Mouse (Mus musculus) kidney, adult 2 months (tissue): ENCODE measurements around the gene Etv4. TPM values are rescaled to one million over a fixed set of nuclear protein-coding genes. Genes with fewer than 3 reads are reported as not detected.
A peak's percentile ranks its signal among the peaks of the same experiment; 100 is the strongest.

ENCODE experiments used
- DNase-seq: peaks from one replicate; pipeline ENCODE4 v3.0.0; 2021
- H3K27ac ChIP-seq: fragments of 200-500 bp; 2 replicates; pipeline ENCODE4 v1.5.1; 2012; ENCODE audit warnings: low read depth, low read length, control low read depth, inconsistent platforms; ENCODE audit not compliant: insufficient read depth
- H3K27me3 ChIP-seq: fragments of 200-500 bp; replicated peaks from 2 replicates; pipeline ENCODE4 v1.6.1; 2012; ENCODE audit warnings: mild to moderate bottlenecking, moderate library complexity, low read length, inconsistent platforms; ENCODE audit not compliant: control insufficient read depth, insufficient read depth
- H3K36me3 ChIP-seq: fragments of 200-500 bp; 2 replicates; pipeline ENCODE4 v1.6.1; 2012; ENCODE audit warnings: mild to moderate bottlenecking, moderate library complexity, low read length, inconsistent platforms; ENCODE audit not compliant: control insufficient read depth, insufficient read depth
- H3K4me1 ChIP-seq: fragments of 200-500 bp; 2 replicates; pipeline ENCODE4 v1.6.1; 2011; ENCODE audit warnings: low read length; ENCODE audit not compliant: control insufficient read depth, insufficient read depth
- H3K4me3 ChIP-seq: fragments of 200-500 bp; 2 replicates; pipeline ENCODE4 v1.5.1; 2011; ENCODE audit warnings: mild to moderate bottlenecking, low read depth, low read length, control low read depth; ENCODE audit not compliant: insufficient read depth
- CTCF ChIP-seq: fragments of 200-500 bp; conservative IDR thresholded peaks from 2 replicates; pipeline ENCODE4 v1.5.1; 2011; ENCODE audit warnings: low read depth, mild to moderate bottlenecking, control low read depth, low read length, moderate library complexity, mixed read lengths; ENCODE audit not compliant: insufficient read depth, insufficient read length
- POLR2A ChIP-seq: fragments of 200-500 bp; IDR thresholded peaks from one replicate; pipeline ENCODE4 v1.6.1; 2011; ENCODE audit warnings: low read depth, low read length, control low read depth
- WGBS: fragments of 180-500 bp; shearing (Covaris S2); methylation state at CpG from one replicate; pipeline ENCODE4 v1.1.7; 2018; 5-methylcytosine and 5-hydroxymethylcytosine counted together
- polyA plus RNA-seq: library from polyadenylated mRNA; depleted of rRNA; stranded (reverse); fragments of >200 nt; gene quantifications from 2 replicates; pipeline ENCODE4 v1.2.3, GENCODE M21; 2012

Etv4 gene
- polyA plus RNA-seq, 1 experiment, result 1.1 TPM

GRCm38 (mm10) chr11:101786651-101787050, 1.5 kb upstream of the Etv4 start:
- TF ChIP-seq CTCF, result no peak
- TF ChIP-seq POLR2A, result no peak
- 0 out of 2 replicates have a peak, but pooled peaks cover 2% of the 10 kb centered on the region for H3K27me3 ChIP-seq
- peaks cover 3% of the 10 kb centered on the region; the same call in 1 of the 2 replicates for H3K4me1 ChIP-seq
- no peak overlapping the region for H3K4me3 ChIP-seq
- no peak overlapping the region for H3K27ac ChIP-seq
- WGBS, result 48% methylated on average over 7 of the region's 7 CpGs
- H3K36me3 ChIP-seq, result no peaks in the 10 kb centered on the region
- peak; percentile 70 for DNase-seq

GRCm38 (mm10) chr11:101785852-101786205, 658 bp upstream of the Etv4 start:
- no peaks in the 10 kb centered on the region for H3K36me3 ChIP-seq
- H3K27ac ChIP-seq, result no peak overlapping the region
- H3K4me1 ChIP-seq, result peaks cover 3% of the 10 kb centered on the region; the same call in 1 of the 2 replicates
- no peak for TF ChIP-seq CTCF
- TF ChIP-seq POLR2A, result no peak
- H3K4me3 ChIP-seq, result no peak overlapping the region
- 0 out of 2 replicates have a peak, but pooled peaks cover 2% of the 10 kb centered on the region for H3K27me3 ChIP-seq
- DNase-seq, result no peak
- WGBS, result 14% methylated on average over 7 of the region's 7 CpGs

DNA sequence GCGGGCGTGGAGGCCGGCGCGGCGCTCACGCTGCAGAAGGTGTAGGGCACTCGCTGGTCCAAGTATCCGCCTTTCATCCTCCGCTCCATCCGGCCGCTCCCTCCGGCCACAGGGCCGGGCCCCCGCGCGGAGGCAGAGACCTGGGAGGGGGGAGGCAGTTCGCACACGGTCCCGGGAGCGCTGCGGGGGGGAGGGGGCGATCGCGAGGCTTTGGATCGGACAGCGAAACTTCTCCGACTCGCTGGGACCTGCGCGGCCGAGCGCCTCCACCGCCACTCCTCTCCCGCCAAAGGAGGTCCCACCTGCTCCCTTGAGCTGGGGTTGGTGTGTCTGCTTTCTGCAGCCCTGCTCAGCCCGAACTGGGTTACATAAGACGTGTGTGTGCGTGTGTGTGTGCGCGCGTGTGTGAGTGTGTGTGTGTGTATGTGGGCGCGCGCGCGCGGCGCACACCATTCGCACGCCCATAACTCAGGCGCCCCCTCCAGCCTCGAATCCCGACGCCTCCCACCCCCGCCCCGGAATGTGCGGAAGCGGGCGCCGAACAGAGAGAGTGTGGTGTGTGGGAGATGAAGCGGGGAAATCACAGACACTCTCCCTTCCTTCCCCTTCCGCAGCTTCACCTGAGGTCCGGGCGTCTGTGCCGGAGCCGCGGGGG, 556 bp downstream of the Etv4 start:
- Histone ChIP-seq H3K4me3 (peak overlapping the region; percentile 34), H3K27ac (no peak overlapping the region), H3K27me3 (0 out of 2 replicates have a peak, but pooled peaks cover 2% of the 10 kb centered on the region), H3K36me3 (no peaks in the 10 kb centered on the region), H3K4me1 (peaks cover 3% of the 10 kb centered on the region; the same call in 1 of the 2 replicates)
- WGBS, result under 1% methylated on average over 61 of the region's 67 CpGs
- peak; percentile 10 for DNase-seq
- TF ChIP-seq POLR2A, result no peak
- no peak for TF ChIP-seq CTCF

GRCm38 (mm10) chr11:101784072-101784471, 1.1 kb downstream of the Etv4 start:
- TF ChIP-seq CTCF, result no peak
- no peak for TF ChIP-seq POLR2A
- Histone ChIP-seq H3K27me3 (0 out of 2 replicates have a peak, but pooled peaks cover 2% of the 10 kb centered on the region), H3K4me1 (peaks cover 3% of the 10 kb centered on the region; the same call in 1 of the 2 replicates), H3K4me3 (0 out of 2 replicates have a peak overlapping the region, but pooled peaks have one; percentile 4), H3K27ac (no peak overlapping the region), H3K36me3 (no peaks in the 10 kb centered on the region)
- no peak for DNase-seq
- 9% methylated on average over 17 of the region's 19 CpGs for WGBS

DNA sequence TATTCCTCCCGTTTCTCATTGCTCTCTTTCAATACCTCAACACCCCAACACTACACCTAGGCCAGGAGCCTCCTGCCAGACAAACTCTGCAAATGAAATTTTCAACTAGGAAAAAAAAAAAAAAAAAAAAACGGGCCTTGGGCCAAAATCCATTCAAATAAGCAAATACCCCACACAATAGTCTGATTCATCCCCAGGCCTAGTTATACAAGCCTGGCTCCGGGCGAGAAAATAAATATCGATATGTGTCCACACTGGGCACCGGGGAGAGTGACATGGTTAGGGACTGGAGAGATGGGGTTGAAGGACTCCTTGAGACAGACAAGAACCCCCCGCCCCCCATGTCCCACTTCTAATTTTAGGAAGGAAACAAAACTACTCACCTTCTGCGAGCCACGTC, 1.6 kb downstream of the Etv4 start:
- H3K27ac ChIP-seq, result no peak overlapping the region
- DNase-seq, result no peak
- H3K36me3 ChIP-seq, result no peaks in the 10 kb centered on the region
- no peak overlapping the region for H3K4me3 ChIP-seq
- 29% methylated on average over 9 of the region's 9 CpGs for WGBS
- TF ChIP-seq CTCF (no peak), POLR2A (no peak)
- 0 out of 2 replicates have a peak, but pooled peaks cover 2% of the 10 kb centered on the region for H3K27me3 ChIP-seq
- H3K4me1 ChIP-seq, result peaks cover 3% of the 10 kb centered on the region; the same call in 1 of the 2 replicates

DNA sequence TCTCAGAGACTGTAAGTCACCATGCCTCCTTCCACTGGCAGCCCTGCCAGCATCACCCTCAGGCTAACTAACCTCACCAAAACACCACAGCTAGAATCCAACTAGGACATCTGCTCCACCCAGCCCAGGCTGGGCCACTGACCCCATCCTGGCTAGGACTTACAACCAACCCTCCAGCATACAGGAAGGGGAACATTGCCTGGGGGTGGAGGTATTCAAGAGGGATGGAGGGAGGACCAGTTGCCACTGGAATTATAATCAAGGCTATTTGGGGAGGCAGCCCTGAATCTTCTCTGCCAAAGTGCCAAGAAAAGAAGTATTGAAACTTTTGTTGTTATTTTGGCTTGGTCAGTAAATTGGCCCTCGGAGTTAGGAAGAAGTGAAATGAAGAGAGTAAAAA, 2.0 kb downstream of the Etv4 start:
- Histone ChIP-seq H3K4me3 (no peak overlapping the region), H3K27ac (no peak overlapping the region), H3K27me3 (0 out of 2 replicates have a peak, but pooled peaks cover 2% of the 10 kb centered on the region), H3K4me1 (peaks cover 3% of the 10 kb centered on the region; the same call in 1 of the 2 replicates), H3K36me3 (no peaks in the 10 kb centered on the region)
- DNase-seq, result no peak
- TF ChIP-seq POLR2A (no peak), CTCF (no peak)
- WGBS, result 58% methylated on average over 1 of the region's 1 CpGs

- WGBS, result 73% methylated on average over 4 of the region's 4 CpGs
- TF ChIP-seq POLR2A, result no peak
- no peak for TF ChIP-seq CTCF
- Histone ChIP-seq H3K4me1 (no peaks in the 10 kb centered on the region), H3K27me3 (no peaks in the 10 kb centered on the region), H3K27ac (no peak overlapping the region), H3K36me3 (no peaks in the 10 kb centered on the region), H3K4me3 (no peak overlapping the region)
- no peak for DNase-seq
These were observed 8.3 kb downstream of the Etv4 start for GRCm38 (mm10) chr11:101776846-101777245.
